Mouse (Mus musculus): ENCODE results near the gene Ptpa. TPM values are rescaled to one million over a fixed set of nuclear protein-coding genes. Genes with fewer than 3 reads are reported as not detected.

The Ptpa gene
- total RNA-seq, 2 experiments from 2014 or later, result 139 TPM

Small RNA genes within 50 kb of the gene (microRNA-seq; reads per million reads assigned to microRNA genes)
- gene Gm47292, result 0 reads per million in 2 experiments

Other genes with a start within 250 kb of the Ptpa start
- gene Endog, start 244.5 kb upstream of the Ptpa start, total RNA-seq (2021), result 10 to 100 TPM; 44.4 to 48.9 TPM
- 10 to 100 TPM in 1 of 2 experiments, 1 to 10 TPM in 1; 8.4 to 10.7 TPM for gene Spout1, start 237.6 kb upstream of the Ptpa start, total RNA-seq (2021)
- 10 to 100 TPM; 33.3 to 35.3 TPM for gene Kyat1, start 210.2 kb upstream of the Ptpa start, total RNA-seq (2021)
- 10 to 100 TPM; 56.3 to 59.2 TPM for gene Lrrc8a, start 178.3 kb upstream of the Ptpa start, total RNA-seq (2021)
- 1 to 10 TPM in 1 of 2 experiments, under 1 TPM in 1; 0.88 to 1.5 TPM for gene Gm28035, start 175.5 kb upstream of the Ptpa start, total RNA-seq (2021)
- 10 to 100 TPM; 20.6 to 26.0 TPM for gene Phyhd1, start 149.8 kb upstream of the Ptpa start, total RNA-seq (2021)
- 1 to 10 TPM in 1 of 2 experiments, not detected in 1; 4.6 TPM for gene Gm28038, start 135.0 kb upstream of the Ptpa start, total RNA-seq (2021)
- gene Dolk, start 129.7 kb upstream of the Ptpa start, total RNA-seq (2021), result 10 to 100 TPM; 23.6 to 23.7 TPM
- gene Nup188, start 129.6 kb upstream of the Ptpa start, total RNA-seq (2021), result 10 to 100 TPM; 28.0 to 34.5 TPM
- gene Sh3glb2, start 56.7 kb upstream of the Ptpa start, total RNA-seq (2021), result 10 to 100 TPM; 72.7 to 73.7 TPM
- gene Miga2, start 51.8 kb upstream of the Ptpa start, total RNA-seq (2021), result 10 to 100 TPM; 52.4 to 63.5 TPM
- gene Dolpp1, start 23.8 kb upstream of the Ptpa start, total RNA-seq (2021), result 10 to 100 TPM; 14.2 to 14.6 TPM
- 100 to 1,000 TPM; 379 to 401 TPM for gene Crat, start 226 bp upstream of the Ptpa start, total RNA-seq (2021)
- gene Ier5l, start 58.2 kb downstream of the Ptpa start, total RNA-seq (2021), result 10 to 100 TPM; 10.7 to 12.1 TPM
- gene Cstad, start 179.0 kb downstream of the Ptpa start, total RNA-seq (2021), result 1 to 10 TPM; 1.7 to 3.2 TPM

Data from heart, postnatal 4 days (tissue).